Mouse (Mus musculus) embryonic stem cell, embryonic (primary cell): Measurements from ENCODE around the gene Ranbp2.
"Not testable (repeated sequence)": the region's sequence is repeated elsewhere in the genome, so short reads cannot be mapped to it uniquely, and the experiment has no call there.

ENCODE experiments used
- CTCF ChIA-PET, 4 experiments: fragments of 300-600 bp in 2 of 4; fragments of 350-600 bp in 2 of 4; sonication (Branson Sonifier 250); formaldehyde crosslinking; loops; one replicate each; lab custom pipeline; 2022; ENCODE audit warnings: inconsistent platforms in 2 of 4; lab: Charles Lee
- POLR2A ChIA-PET, 4 experiments: fragments of 300-600 bp in 2 of 4; fragments of 350-600 bp in 2 of 4; sonication (Branson Sonifier 250); formaldehyde crosslinking; loops; one replicate each; lab custom pipeline; 2022; ENCODE audit warnings: antibody characterized with exemption in 4 of 4, inconsistent platforms in 1 of 4; lab: Charles Lee

Ranbp2 gene

DNA sequence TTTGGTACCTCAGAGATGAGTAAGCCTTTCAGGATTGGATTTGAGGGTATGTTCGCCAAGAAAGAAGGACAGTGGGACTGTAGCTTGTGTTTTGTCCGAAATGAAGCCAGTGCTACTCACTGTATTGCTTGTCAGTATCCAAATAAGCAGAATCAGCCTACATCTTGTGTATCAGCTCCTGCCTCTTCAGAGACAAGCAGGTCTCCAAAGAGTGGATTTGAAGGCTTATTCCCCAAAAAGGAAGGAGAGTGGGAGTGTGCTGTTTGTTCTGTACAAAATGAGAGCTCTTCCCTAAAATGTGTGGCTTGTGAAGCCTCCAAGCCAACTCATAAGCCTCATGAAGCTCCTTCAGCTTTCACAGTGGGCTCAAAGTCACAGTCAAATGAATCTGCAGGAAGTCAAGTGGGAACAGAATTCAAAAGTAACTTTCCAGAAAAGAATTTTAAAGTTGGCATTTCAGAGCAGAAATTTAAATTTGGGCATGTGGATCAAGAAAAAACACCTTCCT, 31.4 kb downstream of the Ranbp2 start:
- CTCF ChIA-PET = no interaction called here
- POLR2A ChIA-PET = interaction anchor here in 2 of 4 experiments (1.1 to 1.7 kb wide), 6 partner anchors 8 to 845 kb away, joined by 3 to 9 read pairs (median 3); partner anchors contain the start of gene P4ha1 (in 1 of the 2)

DNA sequence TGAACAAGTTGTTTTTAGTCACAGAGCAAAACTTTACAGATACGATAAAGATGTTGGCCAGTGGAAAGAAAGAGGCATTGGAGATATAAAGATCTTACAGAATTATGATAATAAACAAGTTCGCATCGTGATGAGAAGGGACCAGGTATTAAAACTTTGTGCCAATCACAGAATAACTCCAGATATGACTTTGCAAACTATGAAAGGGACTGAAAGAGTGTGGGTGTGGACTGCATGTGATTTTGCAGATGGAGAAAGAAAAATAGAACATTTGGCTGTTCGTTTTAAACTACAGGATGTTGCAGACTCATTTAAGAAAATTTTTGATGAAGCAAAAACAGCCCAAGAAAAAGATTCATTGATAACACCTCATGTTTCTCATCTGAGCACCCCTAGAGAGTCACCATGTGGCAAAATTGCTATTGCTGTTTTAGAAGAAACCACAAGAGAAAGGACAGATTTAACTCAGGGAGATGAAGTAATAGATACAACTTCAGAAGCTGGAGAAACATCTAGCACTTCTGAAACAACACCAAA, 33.3 kb downstream of the Ranbp2 start:
- ChIA-PET CTCF (no interaction called here), POLR2A (interaction anchor here in 1 of 4 experiments (1.2 to 2.0 kb wide), 3 partner anchors 9 to 33 kb away, joined by 3 to 4 read pairs (median 4); partner anchors contain the start of gene Ranbp2)

DNA sequence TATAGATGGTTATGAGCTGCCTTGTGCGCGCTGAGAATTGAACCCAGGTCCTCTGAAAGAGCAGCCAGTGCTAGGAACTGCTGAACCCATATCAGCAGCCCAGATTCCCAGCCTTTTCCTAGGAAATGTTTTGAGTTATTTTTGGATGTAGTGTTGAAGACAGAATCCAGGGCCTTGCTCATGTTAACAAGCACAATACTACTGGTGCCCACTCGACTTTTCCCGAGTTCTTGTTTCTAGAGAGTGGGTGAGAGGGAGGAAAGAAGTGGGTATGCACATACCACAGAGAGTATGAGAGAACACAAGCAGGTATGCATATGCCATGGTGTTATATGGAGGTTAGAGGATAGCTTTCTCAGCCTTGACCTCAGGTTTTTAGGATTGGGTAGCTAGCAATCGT, 44.3 kb downstream of the Ranbp2 start:
- POLR2A ChIA-PET = no interaction called here
- CTCF ChIA-PET = no interaction called here

DNA sequence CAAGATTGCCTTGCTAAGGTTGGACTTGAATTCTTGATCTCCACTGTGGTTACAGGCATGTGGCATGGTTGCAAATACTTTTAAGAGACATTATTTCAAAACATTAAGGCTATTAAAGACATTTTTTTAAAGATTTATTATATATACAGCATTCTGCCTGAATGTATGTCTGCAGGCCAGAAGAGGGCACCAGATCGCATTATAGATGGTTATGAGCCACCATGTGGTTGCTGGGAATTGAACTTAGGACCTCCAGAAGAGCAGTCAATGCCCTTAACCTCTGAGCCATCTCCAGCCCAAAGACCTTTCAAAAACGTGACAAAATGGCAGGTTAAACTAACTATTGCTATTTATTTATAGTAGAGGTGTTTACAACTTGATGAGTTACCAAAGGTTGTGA, 48.9 kb downstream of the Ranbp2 start:
- ChIA-PET POLR2A (interaction anchor here in 3 of 4 experiments (0.6 to 1.8 kb wide), 5 partner anchors 17 to 80 kb away, joined by 3 to 9 read pairs (median 5); no protein-coding TSS in a partner anchor), CTCF (interaction anchor here in 3 of 4 experiments (0.7 to 1.4 kb wide), 6 partner anchors 35 to 317 kb away, joined by 3 read pairs; partner anchors contain the start of gene Sh3rf3 (in 1 of the 3))

DNA sequence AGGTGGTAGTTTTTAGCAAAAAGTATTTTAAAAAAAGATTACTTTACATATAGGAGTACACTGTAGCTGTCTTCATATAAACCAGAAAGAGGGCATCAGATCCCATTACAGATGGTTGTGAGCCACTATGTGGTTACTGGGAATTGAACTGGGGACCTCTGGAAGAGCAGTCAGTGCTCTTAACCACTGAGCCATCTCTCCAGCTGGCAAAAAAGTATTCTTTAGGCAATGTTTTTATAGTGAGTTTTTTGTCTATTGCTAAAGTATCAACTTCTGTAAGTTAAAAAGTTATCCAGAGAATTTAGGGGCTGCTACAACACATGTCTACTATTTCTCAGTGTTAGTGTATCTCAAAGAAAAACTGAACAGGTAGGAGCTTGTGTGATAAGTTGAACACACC, 50.0 kb downstream of the Ranbp2 start:
- CTCF ChIA-PET = interaction anchor here in 2 of 4 experiments (0.7 to 1.4 kb wide), 4 partner anchors 34 to 316 kb away, joined by 3 read pairs; partner anchors contain the start of gene Sh3rf3 (in 1 of the 2)

DNA sequence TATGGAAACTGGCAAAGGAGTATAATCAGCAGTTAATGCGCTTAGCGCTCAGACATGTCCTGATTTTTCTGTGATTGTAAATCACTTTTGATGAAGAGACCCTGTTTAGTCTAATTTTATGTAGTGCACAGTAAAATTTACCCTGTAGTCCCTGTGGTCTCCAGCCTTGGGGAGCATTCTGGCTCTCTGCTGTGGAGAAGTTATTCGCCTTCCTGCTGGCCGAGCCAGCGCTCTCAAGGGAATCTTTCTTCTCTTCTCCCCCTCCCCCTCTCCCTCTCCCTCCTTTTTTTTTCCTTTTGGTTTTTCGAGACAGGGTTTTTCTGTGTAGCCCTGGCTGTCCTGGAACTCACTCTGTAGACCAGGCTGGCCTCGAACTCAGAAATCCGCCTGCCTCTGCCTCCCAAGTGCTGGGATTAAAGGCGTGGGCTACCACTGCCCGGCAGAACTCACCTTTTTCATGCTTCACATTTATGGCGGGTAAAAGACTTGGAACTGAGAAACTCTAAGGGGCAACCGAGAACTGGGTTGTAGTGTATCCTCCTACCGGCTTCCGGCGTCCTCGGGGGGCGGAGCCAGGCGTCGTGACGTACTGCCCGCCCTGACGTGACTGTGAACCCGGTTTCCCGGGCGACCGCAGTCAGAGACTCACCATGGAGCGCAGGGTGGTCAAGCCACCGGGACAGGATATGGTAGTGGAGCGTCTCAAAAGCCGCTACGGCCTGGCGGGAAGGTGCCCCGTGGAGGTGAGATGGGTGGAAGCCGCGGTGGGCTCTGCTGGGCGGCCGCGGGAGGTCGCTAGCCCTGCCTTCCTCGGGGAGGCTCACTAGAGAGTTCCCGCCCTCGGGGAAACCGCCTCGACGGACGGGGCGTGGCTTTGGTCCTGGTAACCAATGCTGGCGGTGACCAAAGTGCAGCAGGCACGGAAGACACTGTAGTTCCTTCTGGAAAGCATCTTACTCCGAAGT, 50.9 kb downstream of the Ranbp2 start, which contains the start of gene Ccdc138:
Gene Ccdc138, plus strand, starts transcription at position 629 of the 965 bp plus-strand sequence.
- POLR2A ChIA-PET = interaction anchor here in 1 of 4 experiments (1.8 kb wide), 1 partner anchor 19 kb away, joined by 9 read pairs; no protein-coding TSS in a partner anchor
- CTCF ChIA-PET = no interaction called here

More for the DNA sequence above, 50.0 kb downstream of the Ranbp2 start:
- POLR2A ChIA-PET = interaction anchor here in 3 of 4 experiments (0.7 to 1.8 kb wide), 4 partner anchors 18 to 62 kb away, joined by 3 to 9 read pairs (median 4); no protein-coding TSS in a partner anchor

DNA sequence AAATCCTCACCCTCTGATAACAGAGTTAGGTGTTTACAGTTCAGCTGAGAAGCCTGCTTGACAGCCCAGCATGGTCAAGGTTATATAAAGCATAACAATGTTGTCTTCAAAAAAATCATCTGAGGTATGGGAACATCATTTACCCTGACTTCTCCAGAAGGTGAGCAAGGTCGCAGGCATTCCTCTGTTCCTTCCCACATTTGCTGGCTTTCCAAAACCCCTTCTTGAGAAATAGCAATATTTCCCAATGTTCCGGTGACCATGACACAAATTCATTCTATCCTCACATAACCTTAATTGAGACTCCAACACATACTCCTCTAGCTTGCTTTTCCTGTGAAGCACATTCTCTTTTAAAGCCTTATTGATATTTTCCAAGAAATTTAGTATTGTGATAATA, 51.8 kb downstream of the Ranbp2 start:
- POLR2A ChIA-PET = interaction anchor here in 2 of 4 experiments (0.6 to 1.2 kb wide), 3 partner anchors 60 to 152 kb away, joined by 3 to 5 read pairs (median 3); no protein-coding TSS in a partner anchor
- CTCF ChIA-PET = no interaction called here

DNA sequence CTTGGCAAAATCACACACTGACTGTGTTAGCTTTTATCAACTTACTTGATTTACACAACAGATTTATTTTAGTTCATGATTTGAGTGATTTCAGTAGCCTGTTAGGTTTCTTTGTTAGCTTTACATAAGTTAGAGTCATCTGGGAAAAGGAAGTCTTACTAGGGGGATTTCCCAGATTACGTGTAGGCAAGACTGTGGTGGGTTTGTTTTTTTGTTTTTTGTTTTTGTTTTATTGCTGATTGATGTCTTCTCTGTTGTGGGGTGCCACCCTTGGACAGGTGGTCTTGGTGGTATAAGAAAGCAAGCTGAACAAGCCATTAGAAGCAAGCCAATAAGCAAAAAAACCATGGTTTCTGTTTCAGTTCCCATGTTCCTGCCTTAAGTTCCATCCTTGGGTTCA, 82.6 kb downstream of the Ranbp2 start:
- CTCF ChIA-PET = interaction anchor here in 1 of 4 experiments (1.3 kb wide), 1 partner anchor 11 kb away, joined by 3 read pairs; no protein-coding TSS in a partner anchor

DNA sequence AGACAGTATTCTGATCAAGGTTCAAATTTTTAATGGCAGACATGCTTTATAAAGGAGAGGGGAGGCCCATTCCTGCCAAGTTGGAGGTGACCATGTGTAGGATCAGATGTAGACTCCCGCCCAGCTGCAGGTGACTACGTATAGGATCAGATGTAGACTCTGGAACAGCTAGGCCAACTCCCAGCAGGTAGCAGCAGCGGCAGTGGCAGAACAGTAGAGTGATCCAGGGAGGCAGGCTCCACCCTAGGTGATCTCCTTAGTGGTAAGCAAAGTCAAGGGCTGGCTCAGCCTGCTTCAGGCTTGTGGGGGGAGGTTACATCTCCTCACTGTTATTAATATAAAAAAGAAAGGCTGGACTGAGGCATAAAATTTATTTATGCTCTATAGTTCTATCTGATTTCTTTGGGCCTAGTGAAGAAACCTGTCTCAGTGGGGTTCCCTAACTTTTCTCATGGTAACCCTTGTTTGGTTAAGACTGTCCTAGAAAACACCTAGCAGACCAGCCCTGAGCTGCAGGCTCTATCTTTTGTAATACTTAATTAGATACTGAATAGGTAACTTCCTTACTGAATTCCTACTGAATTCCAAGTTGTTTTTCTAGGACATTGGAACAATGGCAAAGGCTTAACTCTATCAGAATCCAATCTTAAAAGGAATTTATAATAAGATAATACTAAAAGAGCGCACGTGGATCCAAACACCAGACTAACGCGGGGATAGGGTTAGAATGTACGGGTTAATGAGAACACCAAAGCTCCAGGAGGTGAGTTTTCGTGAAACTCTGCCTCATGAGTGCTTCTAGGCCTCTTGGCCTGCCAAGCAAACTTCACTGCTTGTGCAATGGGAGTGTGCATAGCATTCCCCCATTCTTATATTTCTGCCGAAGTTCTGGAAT, 84.4 kb downstream of the Ranbp2 start:
- ChIA-PET CTCF (interaction anchor here in 1 of 4 experiments (0.7 to 1.5 kb wide), 2 partner anchors 10 to 35 kb away, joined by 3 to 6 read pairs; no protein-coding TSS in a partner anchor), POLR2A (interaction anchor here (0.5 to 2.8 kb wide), 17 partner anchors 10 to 208 kb away, joined by 3 to 19 read pairs (median 4); partner anchors contain the start of genes Ranbp2 (in 3 of the 4) and Lims1 (in 1 of the 4))

More for the DNA sequence above, 82.6 kb downstream of the Ranbp2 start:
- POLR2A ChIA-PET = interaction anchor here in 1 of 4 experiments (1.2 to 1.6 kb wide), 3 partner anchors 8 to 14 kb away, joined by 3 read pairs; no protein-coding TSS in a partner anchor

DNA sequence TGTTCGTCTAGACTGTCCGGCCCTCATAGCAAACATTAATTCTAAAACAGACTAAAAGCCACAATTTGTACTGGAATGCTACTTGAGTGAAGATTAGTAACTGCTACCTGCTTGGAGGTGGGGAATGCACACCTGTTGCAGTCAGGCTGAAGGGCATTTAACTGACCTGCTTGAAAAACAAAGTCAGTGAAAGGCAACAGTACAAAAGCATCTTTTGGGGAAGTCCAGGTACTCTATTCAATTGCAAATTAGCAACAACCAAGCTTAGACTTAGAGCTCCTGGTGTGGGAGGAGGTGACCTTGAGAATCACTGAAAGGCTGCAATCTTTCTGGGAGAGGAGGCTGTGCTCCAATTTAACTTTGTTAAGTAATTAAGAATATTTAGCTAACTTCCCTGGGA, 85.5 kb downstream of the Ranbp2 start:
- POLR2A ChIA-PET = interaction anchor here in 3 of 4 experiments (0.8 to 2.8 kb wide), 14 partner anchors 8 to 209 kb away, joined by 3 to 19 read pairs (median 4); partner anchors contain the start of genes Lims1 (in 1 of the 3) and Ranbp2 (in 1 of the 3)
- CTCF ChIA-PET = interaction anchor here in 2 of 4 experiments (0.9 to 1.5 kb wide), 2 partner anchors 9 to 36 kb away, joined by 3 to 6 read pairs; no protein-coding TSS in a partner anchor

DNA sequence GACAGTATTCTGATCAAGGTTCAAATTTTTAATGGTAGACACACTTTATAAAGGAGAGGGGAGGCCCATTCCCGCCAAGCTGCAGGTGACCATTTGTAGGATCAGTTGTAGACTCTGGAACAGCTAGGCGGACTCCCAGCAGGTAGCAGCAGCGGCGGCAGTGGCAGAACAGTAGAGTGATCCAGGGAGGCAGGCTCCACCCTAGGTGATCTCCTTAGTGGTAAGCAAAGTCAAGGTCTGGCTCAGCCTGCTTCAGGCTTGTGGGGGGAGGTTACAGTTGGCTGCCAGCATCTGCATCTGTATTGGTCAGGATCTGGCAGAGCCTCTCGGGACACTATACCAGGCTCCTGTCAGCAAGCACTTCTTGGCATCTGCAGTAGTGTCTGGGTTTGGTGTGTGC, 89.6 kb downstream of the Ranbp2 start:
- CTCF ChIA-PET = not testable (repeated sequence)
- POLR2A ChIA-PET = interaction anchor here in 1 of 4 experiments (1.4 kb wide), 1 partner anchor 10 kb away, joined by 3 read pairs; no protein-coding TSS in a partner anchor

DNA sequence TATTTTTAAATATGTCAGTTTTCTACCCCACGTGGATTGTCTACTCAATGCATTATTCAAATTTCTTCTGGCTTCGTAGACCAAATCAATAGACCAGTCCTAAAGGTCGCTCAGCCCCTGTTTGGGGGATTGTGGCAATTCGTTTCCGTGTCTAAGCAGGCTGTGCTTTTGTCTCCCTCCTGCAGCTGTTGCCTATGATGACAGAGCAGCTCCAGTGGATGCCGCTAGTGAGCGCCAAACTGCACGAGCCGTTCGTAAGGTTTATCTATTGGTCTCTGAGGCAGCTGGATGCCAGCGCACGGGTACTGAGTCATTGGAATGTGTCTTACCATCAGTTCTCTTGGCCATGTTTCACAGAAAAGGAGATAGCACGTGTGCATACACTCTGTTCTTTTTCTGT, 93.9 kb downstream of the Ranbp2 start:
- POLR2A ChIA-PET = interaction anchor here in 3 of 4 experiments (1.0 to 1.9 kb wide), 7 partner anchors 8 to 217 kb away, joined by 3 to 19 read pairs (median 4); partner anchors contain the start of gene Lims1 (in 1 of the 3)

More for the DNA sequence above, 93.9 kb downstream of the Ranbp2 start:
- CTCF ChIA-PET = interaction anchor here in 3 of 4 experiments (0.6 to 1.7 kb wide), 10 partner anchors 9 to 511 kb away, joined by 3 to 6 read pairs (median 4); no protein-coding TSS in a partner anchor
